Mouse (Mus musculus) spleen, adult 2 months (tissue): ENCODE data around the gene Maml3.

ENCODE experiments used
- CTCF ChIP-seq: fragments of 200-500 bp; IDR thresholded peaks from 2 replicates; pipeline ENCODE4 v1.5.1; 2011; ENCODE audit warnings: mild to moderate bottlenecking, inconsistent platforms; ENCODE audit not compliant: insufficient read depth, insufficient read length, insufficient replicate concordance; ENCODE audit errors: extremely low read depth
- POLR2A ChIP-seq: fragments of 200-500 bp; IDR thresholded peaks from 2 replicates; pipeline ENCODE4 v1.6.1; 2011; ENCODE audit warnings: low read depth, low read length, inconsistent platforms

DNA sequence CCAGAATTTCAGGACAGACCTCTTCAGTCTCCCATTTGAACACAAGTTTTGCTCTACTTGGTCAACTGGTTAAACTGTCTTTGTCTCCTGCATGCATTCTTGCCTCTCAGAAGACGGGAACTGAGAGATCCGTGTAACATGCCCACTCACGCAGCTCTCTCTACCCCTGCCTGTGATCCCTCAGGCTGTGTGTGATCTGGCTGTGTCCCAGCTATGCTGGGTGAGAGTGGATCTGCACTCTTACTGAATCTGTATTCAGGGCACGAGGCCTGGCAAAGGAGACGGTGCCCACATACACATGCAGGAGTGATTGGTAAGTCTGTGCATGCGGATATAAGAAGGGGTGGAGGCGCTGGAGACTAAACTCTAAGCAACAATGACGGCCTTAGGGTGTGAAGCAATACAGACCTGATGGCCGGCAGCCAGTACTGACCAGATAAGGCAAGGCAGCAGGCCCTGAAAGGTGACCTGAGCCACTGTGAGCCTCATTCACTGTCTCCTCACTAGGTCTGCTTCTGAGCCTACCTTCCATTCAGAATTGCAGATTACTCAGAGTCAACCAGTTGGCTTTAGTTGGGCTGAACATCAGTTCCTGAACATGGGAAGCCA lies 274.0 kb downstream of the Maml3 start:
- TF ChIP-seq CTCF, result no peak
- no peak for TF ChIP-seq POLR2A
